Mouse (Mus musculus) adrenal gland, adult 18-20 months (tissue): ENCODE results near the gene Nacad. TPM values are rescaled to one million over a fixed set of nuclear protein-coding genes. Genes with fewer than 3 reads are reported as not detected.
"Not testable (repeated sequence)": the region's sequence is repeated elsewhere in the genome, so short reads cannot be mapped to it uniquely, and the experiment has no call there.

Experiments used
- DNase-seq, 2 experiments: peaks; one replicate each; pipeline ENCODE4 v3.0.0; 2021 to 2022; ENCODE audit warnings: low spot score in 2 of 2
- long read RNA-seq, 2 experiments: library from polyadenylated mRNA; stranded (forward); transcript quantifications; one replicate each; pipeline ENCODE4 v2.0.0; 2021
- total RNA-seq, 2 experiments: library from RNA; stranded (reverse); gene quantifications; 1 replicate in 1 of 2; 2 replicates in 1 of 2; pipeline ENCODE4 v1.2.3; 2021

Gene Nacad
- 1 to 10 TPM; 1.6 to 1.9 TPM for total RNA-seq
- long read RNA-seq, experiment 1, full-length matches to known transcripts = 1 of 2 reads
- long read RNA-seq, experiment 1, partial matches to known transcripts = 1 of 2 reads
- long read RNA-seq, experiment 1, other reads (novel, unspliced or antisense) = 0 of 2 reads
- long read RNA-seq, experiment 2 = 0 reads

- DNase-seq = no peak
Measured at GRCm38 (mm10) chr11:6605491-6606399, at the start of gene Nacad. Nacad (minus strand) TSS chr11:6606053.

GRCm38 (mm10) chr11:6654903-6655302 lies 49.0 kb upstream of the Nacad start:
- peak; percentile 74 to 77 for DNase-seq

GRCm38 (mm10) chr11:6652978-6653377 lies 47.1 kb upstream of the Nacad start:
- not testable (repeated sequence) for DNase-seq

- no peak for DNase-seq
Measured at GRCm38 (mm10) chr11:6650519-6650918, 44.7 kb upstream of the Nacad start.

- no peak for DNase-seq
Measured at GRCm38 (mm10) chr11:6647831-6648724, 42.2 kb upstream of the Nacad start.

GRCm38 (mm10) chr11:6644566-6644965 lies 38.7 kb upstream of the Nacad start:
- no peak for DNase-seq

- no peak for DNase-seq
Measured at GRCm38 (mm10) chr11:6639072-6639471, 33.2 kb upstream of the Nacad start.

GRCm38 (mm10) chr11:6638537-6638936 lies 32.7 kb upstream of the Nacad start, which contains the start of gene Wap:
Wap (minus strand) TSS chr11:6638637.
- no peak for DNase-seq

GRCm38 (mm10) chr11:6636150-6636549 lies 30.3 kb upstream of the Nacad start:
- no peak for DNase-seq

- no peak for DNase-seq
Measured at GRCm38 (mm10) chr11:6629655-6630054, 23.8 kb upstream of the Nacad start.

GRCm38 (mm10) chr11:6628568-6628967 lies 22.7 kb upstream of the Nacad start:
- peak; percentile 42 to 47 for DNase-seq

GRCm38 (mm10) chr11:6627731-6628130 lies 21.9 kb upstream of the Nacad start:
- DNase-seq = no peak

GRCm38 (mm10) chr11:6626388-6626772 lies 20.5 kb upstream of the Nacad start:
- no peak for DNase-seq

- DNase-seq = peak; percentile 89 to 90
Measured at GRCm38 (mm10) chr11:6625478-6626387, 19.9 kb upstream of the Nacad start, which contains the start of gene Tbrg4. Tbrg4 (minus strand) TSS chr11:6626067.

GRCm38 (mm10) chr11:6624619-6625382 lies 18.9 kb upstream of the Nacad start:
- DNase-seq = no peak

- no peak for DNase-seq
Measured at GRCm38 (mm10) chr11:6623704-6624103, 17.9 kb upstream of the Nacad start.

GRCm38 (mm10) chr11:6615250-6616205 lies 9.7 kb upstream of the Nacad start:
- no peak for DNase-seq

- no peak for DNase-seq
Measured at GRCm38 (mm10) chr11:6605021-6605481, 802 bp downstream of the Nacad start.
